Mouse (Mus musculus): ENCODE measurements at regions not wholly inside any gene's neighbourhood (a gene's known extent, or its start where the extent isn't known, plus 50 kb on each side); places are given as distances from the start of the nearest gene placed in this dataset.
"Not testable (repeated sequence)": the region's sequence is repeated elsewhere in the genome, so short reads cannot be mapped to it uniquely, and the experiment has no call there.

- DNase-seq (ENCODE audit: low spot score in 2 of 2): not testable (repeated sequence)
Measured at GRCm38 (mm10) chr16:61056175-61056574, 450.8 kb upstream of the Epha6 start.

DNA sequence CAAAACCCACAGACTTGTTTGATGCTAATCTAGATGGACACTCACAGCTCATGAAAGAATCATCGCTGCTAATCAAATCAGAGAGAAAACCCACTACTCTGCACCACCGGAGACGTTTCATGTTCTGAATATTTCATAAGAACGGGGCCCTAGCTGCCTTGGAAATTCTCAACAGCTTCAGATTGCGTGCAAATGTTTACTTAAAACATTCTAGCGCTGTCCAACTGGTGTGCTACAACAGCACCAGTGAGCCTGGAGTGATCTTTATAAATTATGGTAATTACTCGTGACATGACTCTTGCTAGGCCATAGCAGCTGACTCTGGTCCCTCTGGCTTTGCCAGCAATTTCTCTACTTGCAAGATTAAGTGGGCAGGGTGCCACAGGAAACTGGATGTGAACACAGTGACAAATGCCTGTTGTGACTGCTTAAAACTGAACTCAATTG is 435.8 kb upstream of the Epha6 start:
- DNase-seq (ENCODE audit: low spot score in 2 of 2): peak in 1 of 2 experiments; percentile 5

Measured in layer of hippocampus, adult 18-20 months (tissue).